Mouse (Mus musculus): Measurements from ENCODE around the gene Galc. TPM values are rescaled to one million over a fixed set of nuclear protein-coding genes. Genes with fewer than 3 reads are reported as not detected.
"Not testable (repeated sequence)": the region's sequence is repeated elsewhere in the genome, so short reads cannot be mapped to it uniquely, and the experiment has no call there.

Galc gene
- total RNA-seq, 2 experiments from 2014 or later: 6.8 to 8.0 TPM

DNA sequence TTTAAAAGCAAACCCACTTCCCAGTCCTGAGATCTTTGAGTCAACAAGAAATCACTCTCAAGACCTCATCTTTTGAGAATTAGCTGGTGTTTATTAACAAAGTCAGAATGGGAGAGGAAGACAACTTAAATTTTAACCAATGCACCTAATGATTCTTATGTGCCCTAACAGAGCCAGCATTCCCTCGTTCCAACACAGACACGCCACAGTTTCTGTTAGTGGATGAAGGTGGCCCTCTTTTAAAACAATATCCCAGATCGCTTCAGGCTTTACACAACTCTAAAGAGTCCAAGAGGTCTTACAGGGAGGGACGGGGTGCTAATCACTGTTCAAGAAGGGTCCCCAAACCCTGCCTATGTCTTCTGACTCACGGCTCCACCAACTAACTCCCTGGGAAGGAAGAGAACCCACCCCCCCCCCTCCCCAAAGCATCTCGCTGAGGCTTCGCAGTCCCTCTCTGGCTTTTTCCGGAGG, 851 bp downstream of the Galc start:
- no peak for DNase-seq (ENCODE audit: low spot score)
- intact Hi-C loops (cut with DNase I): no loop called here

DNA sequence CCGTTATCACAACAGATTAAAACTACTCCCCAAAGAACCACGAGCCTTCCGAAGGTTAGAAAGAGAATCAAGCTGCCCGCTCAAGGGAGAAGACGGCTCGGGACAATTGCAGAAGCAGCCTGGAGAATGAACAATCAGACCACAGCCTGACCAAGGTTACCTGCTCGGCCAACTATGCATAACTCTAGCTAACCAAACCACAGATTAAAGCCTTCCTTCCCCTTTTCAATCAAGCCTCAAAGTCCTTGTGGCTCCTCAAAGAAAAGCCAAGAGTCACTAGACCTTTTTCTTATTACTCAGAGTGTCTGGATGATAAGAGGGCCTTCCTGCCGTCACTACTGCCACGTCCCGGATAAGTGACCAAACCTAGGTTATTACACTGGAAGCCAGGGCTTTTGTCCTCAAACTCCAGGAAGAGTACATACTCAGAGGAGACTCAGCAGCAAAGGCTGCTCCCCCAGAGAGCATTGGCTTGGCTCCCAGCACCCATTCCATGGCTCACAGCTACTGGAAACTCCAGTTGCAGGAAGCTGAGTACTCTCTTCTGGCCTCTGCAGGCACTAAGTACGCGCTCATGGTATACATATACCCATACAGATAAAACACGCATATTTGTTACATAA, 3.8 kb downstream of the Galc start:
- no peak for DNase-seq (ENCODE audit: low spot score)
- intact Hi-C loops (cut with DNase I): no loop called here

DNA sequence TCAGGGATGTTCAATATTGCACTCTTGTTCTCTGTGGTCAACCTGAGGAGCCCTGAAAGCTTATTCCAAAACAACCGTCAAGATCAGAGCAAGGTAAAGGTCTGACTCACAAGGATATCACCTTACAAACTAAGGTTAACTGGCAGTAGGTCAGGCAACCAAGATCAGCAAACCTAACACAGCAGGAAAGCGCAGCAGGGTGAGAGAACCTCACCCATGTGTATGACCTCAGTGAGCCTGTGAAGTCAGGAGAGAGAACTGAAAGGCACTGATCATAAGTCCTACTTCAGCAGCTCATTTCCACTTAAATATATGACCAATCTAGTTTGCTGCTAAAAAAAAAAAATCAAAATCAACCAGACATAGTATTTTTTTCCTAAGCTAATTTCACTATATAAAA, 6.8 kb downstream of the Galc start:
- intact Hi-C loops (cut with DNase I): no loop called here
- no peak for DNase-seq (ENCODE audit: low spot score)

DNA sequence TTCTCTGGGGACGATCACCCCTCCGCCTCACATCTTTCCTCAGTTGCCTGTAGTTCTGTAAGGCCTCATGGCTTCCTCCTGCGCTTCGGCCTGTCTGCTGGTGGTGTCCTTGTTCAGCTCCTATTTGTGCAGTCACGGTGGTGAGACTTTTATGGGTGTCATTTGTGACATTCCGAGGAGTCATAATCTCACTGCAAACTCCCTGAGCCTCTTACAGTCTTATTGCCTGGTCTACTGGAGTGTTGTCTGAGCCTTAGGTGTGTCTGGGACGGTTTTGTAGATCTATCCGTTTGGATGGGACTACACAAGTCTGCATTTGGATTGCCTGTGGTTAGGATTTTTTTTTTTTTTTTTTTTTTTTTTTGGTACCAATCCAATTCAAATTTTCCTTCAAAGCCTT, 8.9 kb downstream of the Galc start:
- intact Hi-C loops (cut with DNase I): no loop called here

DNA sequence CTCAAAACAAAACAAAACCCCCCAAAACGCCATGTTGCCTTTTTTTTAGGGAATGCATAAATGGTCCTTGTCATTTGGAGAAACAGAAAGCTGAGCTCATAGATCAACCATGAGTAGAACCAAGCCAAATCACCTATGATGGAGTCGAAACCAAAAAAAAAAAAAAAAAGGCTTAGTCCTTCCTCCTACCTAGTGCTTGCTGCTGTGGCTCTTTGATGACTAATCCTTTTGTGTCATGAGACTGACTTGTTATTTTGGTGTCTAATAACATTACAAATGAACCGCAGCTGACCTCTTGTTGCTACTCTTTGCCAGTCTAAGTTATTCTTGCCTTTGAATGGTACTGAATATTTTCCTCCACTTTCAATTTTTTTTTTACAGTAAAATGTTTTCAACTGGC, 9.6 kb downstream of the Galc start:
- intact Hi-C loops (cut with DNase I): no loop called here
- no peak for DNase-seq (ENCODE audit: low spot score)

More for the DNA sequence above, 8.9 kb downstream of the Galc start:
- no peak for DNase-seq (ENCODE audit: low spot score)

DNA sequence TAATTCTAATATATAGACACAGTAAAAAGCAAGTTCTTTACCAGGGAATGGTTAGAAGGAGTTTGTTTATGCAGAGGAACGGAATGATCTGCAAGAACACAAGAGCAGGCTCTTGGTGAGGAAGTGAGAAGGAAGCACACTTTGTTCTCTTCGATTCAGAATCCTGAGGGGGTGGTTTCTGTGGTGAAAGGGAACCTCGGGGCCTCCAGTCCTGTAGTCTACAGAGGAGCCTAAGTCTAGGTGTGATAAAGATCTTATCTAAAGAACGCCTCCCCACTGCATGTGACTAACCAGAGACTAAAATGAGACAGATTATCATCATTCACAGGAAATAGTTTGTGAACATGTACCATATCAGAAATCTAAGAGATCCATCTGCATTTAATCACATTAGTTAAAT, 12.4 kb downstream of the Galc start:
- intact Hi-C loops (cut with DNase I): no loop called here
- DNase-seq (ENCODE audit: low spot score): no peak

DNA sequence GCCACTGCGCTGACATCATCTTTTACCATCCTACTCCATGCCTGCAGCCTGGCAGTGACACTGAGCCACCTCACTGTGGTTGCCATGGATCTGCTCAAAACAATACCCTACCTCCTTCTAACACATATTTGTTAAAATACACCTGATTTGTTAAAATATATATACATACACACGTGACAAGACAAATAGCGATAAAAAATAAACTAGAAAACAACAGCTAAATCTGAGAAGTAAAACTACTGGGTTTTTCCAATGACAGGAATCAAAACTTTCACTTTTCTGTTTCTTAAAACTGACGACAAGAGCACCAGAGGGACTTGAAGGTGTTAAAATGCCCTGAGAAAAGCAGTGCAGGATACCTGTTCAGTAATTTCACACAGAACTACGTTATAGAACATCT, 14.4 kb downstream of the Galc start:
- intact Hi-C loops (cut with DNase I): no loop called here
- no peak for DNase-seq (ENCODE audit: low spot score)

DNA sequence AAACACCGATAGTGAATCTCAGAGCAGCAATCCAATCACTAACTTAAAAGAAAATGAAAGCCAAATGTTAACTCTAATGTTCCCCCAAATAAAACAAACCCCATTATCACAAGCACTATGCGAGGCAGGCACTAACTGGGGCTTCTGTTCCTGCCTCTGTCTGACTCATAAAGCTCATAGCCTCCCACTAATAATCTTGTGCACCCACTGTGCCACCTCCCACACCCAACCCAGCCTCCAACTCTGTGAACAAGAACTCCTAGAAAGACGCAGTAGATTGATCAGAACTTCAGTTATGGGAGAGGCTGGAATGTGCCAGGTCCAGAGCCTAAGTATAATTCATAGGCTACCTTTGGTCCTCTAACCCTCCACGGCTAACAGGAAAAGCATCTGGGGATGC, 15.1 kb downstream of the Galc start:
- intact Hi-C loops (cut with DNase I): no loop called here
- DNase-seq (ENCODE audit: low spot score): no peak

DNA sequence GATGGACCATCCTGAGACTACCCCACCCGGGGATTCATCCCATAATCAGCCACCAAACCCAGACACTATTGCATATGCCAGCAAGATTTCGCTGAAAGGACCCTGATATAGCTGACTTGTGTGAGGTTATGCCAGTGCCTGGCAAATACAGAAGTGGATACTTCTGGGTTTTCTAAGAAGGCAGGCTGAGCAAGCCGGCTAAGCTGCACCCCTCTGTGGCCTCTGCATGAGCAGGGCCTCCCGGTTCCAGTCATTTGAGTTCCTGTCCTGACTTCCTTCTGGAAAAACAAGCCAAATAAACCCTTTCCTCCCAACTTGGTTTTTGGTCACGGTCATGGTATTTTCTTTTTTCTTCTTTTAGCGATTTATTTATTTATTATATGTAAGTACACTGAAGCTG, 20.8 kb downstream of the Galc start:
- DNase-seq (ENCODE audit: low spot score); intact Hi-C loops (cut with DNase I): not testable (repeated sequence)

DNA sequence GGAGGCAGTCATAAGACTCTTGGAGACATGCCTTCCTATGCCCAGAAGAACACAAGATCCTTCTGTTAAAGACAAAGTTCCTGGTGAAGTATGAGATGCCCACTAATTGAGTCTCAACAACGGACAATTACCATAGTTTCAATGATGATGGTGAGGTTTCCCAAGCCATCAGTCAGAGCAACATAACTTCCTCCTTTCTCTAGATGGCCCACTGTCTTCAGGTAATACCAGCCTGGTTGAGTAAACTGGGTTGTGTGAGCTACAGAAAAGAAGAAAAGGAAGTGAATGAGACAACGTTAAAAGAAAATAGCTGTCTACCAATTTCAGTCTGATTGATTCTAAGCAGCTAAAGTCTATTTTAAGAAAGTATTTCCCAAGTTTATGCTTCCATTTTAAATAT, 32.2 kb downstream of the Galc start:
- DNase-seq (ENCODE audit: low spot score): no peak
- intact Hi-C loops (cut with DNase I): no loop called here

DNA sequence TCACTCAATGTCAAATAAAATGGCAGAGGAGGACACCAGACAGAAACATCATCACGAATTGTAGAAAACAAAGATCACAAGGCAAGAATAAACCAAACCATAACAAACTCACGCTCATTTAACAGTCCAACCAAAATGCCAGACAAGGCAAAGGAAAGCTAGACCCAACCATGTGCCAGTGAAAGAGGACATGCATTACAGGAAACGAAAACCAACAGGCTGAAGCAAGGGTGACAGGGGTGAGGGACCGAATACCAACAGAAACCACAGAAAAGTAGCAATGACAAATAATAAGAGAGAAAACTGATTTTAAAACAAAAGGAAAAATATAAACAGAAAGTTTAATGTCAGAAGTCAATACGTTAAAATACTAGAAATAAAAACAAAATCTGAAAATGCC, 36.0 kb downstream of the Galc start:
- DNase-seq (ENCODE audit: low spot score): no peak
- intact Hi-C loops (cut with DNase I): no loop called here

DNA sequence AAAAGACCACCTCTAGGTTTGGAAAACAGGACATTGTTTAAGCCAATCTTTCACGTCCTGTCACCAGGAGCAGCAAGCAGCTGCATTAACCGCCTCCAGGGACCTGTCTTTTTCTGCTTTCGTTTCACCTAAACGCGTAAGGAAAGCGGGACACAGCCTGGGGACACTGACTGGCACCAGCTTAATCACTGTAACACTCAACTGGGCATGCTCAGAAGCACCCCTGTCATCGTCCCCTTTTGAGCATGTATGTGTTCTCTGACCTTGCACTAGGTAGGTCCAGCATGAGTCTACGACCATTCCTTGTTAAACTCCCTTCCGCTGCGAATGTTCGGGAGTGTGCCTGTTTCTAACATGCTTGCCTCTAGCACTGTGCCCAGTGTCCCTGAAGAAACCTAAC, 42.8 kb downstream of the Galc start:
- intact Hi-C loops (cut with DNase I): no loop called here
- DNase-seq (ENCODE audit: low spot score): no peak

DNA sequence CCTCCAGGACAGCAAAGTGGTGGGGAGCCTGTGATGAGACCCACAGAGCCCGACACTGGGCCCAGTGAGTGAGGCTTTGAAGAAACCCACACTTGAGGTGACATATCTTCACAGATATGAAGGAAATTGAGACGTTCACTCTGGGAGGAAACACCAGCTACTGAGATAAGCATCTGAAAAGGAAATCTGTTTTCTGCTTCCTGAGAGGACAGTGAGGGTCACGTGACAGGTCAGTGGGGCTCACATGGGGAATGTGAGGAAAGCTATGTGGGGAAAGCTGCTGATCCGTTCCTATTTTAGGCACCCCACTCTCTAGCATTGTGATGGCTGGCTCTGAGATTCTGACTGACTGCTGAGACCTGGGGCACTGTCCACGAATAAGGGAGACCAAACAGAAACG, 43.7 kb downstream of the Galc start:
- intact Hi-C loops (cut with DNase I): no loop called here
- no peak for DNase-seq (ENCODE audit: low spot score)

DNA sequence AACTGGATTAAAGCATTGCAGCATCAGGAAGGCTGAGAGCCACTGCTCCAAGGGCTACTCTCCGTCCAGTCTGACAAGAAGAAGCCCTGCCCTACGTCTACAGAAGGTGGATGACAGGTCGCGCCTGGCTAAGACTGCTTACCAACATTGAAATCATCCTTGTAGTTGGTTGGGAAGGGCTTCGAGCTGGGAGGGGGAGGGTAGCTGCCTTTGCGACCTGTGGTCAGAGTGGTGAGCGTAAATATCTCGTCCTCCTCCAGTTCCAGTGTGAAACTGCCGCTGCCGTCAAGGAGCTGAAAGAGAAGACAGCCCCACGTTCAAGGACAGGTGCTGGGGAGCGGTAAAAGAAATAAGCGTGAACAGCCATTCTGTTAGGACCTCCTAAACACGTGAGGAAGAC, 45.1 kb downstream of the Galc start:
- no peak for DNase-seq (ENCODE audit: low spot score)
- intact Hi-C loops (cut with DNase I): loop anchor here (5.0 kb wide), 2 partner anchors 68 to 133 kb away; no protein-coding TSS in a partner anchor

DNA sequence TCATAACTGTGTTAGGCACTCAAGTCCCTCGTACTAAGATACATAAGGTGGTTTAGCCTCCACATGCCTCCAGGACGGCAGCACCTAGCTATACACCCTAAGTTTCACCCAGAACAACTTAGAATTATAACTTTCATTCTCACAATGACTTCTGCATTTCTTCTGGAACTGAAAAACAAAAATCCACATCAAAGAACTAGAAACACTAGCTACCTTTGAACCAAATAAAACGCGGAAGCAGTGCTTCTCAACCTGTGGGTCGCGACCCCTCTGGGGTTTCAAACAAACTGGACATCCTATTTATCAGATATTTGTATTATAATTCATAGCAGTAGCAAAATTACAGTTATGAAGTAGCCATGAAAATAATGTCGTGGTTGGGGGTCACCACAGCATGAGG, 45.5 kb downstream of the Galc start:
- no peak for DNase-seq (ENCODE audit: low spot score)
- intact Hi-C loops (cut with DNase I): loop anchor here (5.0 kb wide), 2 partner anchors 69 to 134 kb away; no protein-coding TSS in a partner anchor

DNA sequence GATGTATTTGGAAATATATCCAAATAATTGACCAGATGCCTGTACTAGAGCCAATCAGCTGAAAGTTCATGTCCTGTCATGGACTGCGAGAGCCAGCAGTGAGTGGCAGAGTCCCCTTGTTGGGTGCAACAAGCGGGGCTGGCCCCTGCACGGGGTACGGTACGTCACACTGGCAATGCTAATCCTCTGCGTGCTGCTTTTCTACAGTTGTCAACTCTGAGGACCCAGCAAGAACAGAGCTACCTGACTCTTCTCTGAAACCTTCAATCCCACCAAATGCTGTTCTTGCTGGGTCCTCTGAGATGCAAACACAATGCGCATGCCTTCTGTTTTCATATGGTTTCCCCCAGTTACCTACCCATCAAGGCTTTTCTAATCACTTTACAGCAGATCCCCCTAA, 45.9 kb downstream of the Galc start:
- no peak for DNase-seq (ENCODE audit: low spot score)
- intact Hi-C loops (cut with DNase I): loop anchor here (5.0 kb wide), 2 partner anchors 69 to 134 kb away; no protein-coding TSS in a partner anchor

DNA sequence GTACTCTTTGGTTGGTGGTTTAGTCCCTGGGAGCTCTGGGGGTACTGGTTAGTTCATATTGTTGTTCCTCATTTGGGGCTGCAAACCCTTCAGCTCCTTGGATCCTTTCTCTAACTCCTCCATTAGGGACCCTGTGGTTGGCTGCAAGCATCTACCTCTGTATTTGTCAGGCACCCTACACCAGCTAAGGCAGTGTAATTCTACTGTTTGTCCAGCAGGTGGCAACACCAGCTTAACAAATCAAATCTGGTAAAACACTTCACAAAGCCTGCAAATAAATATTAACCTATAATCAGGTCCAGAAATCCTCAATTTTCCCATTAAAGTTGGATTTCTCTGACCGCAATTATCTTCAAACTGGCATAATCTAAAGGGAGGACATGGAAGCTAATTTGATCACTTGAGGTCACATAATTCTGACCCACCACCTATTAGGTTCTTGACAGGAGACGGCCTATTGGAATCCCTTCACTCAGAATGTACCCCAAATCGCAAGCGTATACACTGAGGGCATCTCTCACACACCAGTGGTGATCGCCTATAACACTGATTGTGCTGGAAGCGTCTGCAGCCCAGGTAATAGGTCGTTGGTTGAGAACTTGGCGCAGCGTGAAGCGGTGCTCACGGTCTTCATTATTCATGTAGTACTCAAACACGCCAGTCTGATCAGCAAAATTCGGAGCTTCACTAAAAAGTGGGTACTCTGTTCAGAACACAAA, 46.6 kb downstream of the Galc start:
- DNase-seq (ENCODE audit: low spot score): no peak

DNA sequence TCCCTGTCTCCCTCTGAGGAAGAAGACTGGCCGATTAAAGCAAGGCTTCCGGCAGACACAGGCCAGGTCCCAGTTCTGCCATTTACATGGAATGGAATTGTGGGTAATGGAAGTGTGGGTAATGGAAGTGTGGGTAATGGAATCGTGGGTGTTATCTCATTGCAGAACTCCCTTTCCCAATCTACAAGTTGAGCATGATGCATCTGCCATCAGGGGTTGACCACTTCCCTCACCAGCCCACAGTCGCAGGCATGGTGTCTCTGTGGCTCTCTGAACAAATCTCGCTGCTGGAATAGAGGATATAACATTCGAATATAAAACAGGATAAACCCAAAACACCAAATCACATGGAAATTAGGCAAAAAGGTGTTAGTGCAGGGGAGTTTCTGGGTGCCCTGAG, 48.8 kb downstream of the Galc start:
- intact Hi-C loops (cut with DNase I): loop anchor here (5.0 kb wide), 2 partner anchors 72 to 137 kb away; no protein-coding TSS in a partner anchor
- no peak for DNase-seq (ENCODE audit: low spot score)

More for the DNA sequence above, 46.6 kb downstream of the Galc start:
- intact Hi-C loops (cut with DNase I): loop anchor here (5.0 kb wide), 2 partner anchors 70 to 135 kb away; no protein-coding TSS in a partner anchor

DNA sequence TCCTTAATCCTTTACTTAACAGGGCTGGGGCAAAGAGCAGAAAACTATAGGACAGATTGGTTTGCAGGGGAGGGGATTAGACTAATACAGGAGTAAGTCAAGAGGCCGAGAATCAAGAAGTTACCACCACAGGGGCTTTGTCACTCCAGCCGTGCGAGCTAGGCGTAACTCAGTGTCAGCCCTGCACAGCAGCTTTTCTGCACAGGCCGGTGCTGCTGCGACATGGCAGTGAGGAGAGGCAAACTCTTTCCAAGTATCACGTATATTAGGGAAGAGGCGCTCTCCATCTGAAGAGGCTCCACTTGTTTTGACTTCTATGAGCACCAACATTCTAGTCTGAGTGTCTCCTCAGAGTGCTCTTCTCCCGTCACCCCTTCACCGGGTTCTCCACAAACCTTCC, 51.2 kb downstream of the Galc start:
- intact Hi-C loops (cut with DNase I): no loop called here
- no peak for DNase-seq (ENCODE audit: low spot score)

DNA sequence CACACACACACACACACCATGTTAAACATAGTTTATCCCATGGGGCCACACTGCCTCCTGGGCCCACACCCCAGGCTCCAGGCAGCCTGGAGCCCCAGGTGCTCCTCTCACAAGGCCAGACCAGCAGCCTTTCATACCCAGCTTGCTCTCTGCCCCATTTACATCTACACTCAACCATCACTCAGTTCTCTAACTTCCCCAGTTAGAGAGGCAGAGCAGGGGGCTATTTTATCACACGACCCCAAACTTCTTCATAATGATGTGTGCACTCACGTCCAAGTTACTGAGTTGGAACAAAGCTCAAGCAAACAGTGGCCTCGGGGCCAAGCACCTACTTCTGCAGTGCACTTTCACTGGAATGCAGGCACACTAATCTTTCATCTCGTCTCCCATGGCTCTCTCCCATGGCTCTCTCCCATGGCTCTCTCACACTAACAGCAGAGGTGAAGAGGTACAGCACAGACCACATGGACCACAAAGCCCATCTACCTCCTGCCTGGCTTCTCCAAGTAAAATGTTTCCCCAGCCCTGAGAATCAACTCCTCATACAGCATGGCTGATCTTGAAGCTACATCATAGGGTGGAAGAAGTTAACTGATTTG, 53.7 kb downstream of the Galc start:
- intact Hi-C loops (cut with DNase I): no loop called here

DNA sequence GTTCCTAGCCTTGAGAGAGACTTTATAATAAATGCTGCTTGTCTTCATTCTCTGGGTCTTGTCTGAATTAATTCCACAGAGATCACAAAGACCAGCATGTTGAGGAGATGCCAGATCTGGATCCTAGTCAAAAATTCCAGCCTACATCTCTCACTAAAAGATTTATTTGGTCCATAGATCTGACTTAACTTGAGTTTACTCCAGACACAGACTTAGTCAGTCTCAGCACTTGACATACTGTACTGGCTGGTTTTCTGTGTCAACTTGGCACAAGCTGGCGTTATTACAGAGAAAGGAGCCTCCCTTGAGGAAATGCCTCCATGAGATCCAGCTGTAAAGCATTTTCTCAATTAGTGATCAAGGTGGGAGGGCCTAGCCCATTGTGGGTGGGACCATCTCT, 61.9 kb downstream of the Galc start:
- intact Hi-C loops (cut with DNase I): no loop called here
- no peak for DNase-seq (ENCODE audit: low spot score)

More for the DNA sequence above, 53.7 kb downstream of the Galc start:
- no peak for DNase-seq (ENCODE audit: low spot score)

Data from heart, postnatal 25 days (tissue).